Mouse (Mus musculus) inflammation-experienced regulatory T-cells, adult 6 months (primary cell): ENCODE measurements around the gene 2410015M20Rik. TPM values are rescaled to one million over a fixed set of nuclear protein-coding genes. Genes with fewer than 3 reads are reported as not detected.
"Not testable (repeated sequence)": the region's sequence is repeated elsewhere in the genome, so short reads cannot be mapped to it uniquely, and the experiment has no call there.

ENCODE experiments used
- ATAC-seq: one replicate; pipeline ENCODE4 v1.8.0; 2017
- polyA plus RNA-seq, 3 experiments: library from polyadenylated mRNA; unstranded; fragments of 100-300 nt; shearing (Covaris generic); gene quantifications; one replicate each; pipeline ENCODE4 v1.2.1; 2017

2410015M20Rik gene
- polyA plus RNA-seq, 3 experiments from 2014 or later: 203 to 308 (median 286) TPM

GRCm38 (mm10) chr17:56613236-56613844, 3.8 kb upstream of the 2410015M20Rik start, which contains the start of gene Rpl36:
TSS of gene Rpl36 (plus strand) at chr17:56613416.
- ATAC-seq: peak; percentile 72

- not testable (repeated sequence) for ATAC-seq
Observed at GRCm38 (mm10) chr17:56612565-56612939, 3.0 kb upstream of the 2410015M20Rik start.

GRCm38 (mm10) chr17:56611861-56612564, 2.4 kb upstream of the 2410015M20Rik start:
- ATAC-seq: no peak

DNA sequence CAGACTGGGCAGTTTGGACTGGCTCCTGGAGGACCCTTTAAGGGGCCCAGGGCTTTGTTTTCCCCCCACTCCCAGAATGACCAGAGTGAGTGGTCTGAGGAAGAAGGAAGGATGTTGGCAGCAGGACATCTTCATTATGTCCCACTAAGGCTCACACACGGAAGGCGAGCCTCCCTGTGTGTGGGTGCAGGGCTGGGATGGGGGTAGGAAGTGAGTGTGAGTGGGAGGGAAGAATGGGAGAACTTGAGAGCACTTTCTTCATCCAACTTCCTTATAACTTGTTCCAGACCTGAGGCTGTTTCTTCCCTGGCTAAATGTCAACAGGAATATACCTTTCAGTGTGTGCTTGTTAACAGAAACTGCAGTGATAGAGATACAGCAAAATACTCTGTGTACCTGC, 1.8 kb upstream of the 2410015M20Rik start:
- no peak for ATAC-seq

DNA sequence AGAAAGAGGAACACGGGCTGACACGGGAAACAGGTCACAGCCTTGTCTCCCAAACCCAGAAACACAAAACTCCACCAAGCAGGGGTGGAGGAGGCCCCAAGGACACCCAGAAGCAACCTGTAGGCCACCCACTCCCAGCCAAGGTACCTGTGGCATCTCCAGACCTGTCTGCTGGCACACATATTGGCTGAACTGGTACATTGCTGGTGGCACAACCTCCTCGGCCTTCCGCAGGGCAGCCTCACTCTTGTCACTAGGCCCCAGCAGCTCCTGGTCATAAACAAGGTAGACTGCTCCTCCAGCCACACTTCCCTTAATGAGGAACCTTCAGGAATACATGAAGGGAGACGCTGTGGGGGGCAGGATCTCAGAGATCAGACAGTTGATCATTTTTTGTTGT, 872 bp downstream of the 2410015M20Rik start:
- no peak for ATAC-seq

DNA sequence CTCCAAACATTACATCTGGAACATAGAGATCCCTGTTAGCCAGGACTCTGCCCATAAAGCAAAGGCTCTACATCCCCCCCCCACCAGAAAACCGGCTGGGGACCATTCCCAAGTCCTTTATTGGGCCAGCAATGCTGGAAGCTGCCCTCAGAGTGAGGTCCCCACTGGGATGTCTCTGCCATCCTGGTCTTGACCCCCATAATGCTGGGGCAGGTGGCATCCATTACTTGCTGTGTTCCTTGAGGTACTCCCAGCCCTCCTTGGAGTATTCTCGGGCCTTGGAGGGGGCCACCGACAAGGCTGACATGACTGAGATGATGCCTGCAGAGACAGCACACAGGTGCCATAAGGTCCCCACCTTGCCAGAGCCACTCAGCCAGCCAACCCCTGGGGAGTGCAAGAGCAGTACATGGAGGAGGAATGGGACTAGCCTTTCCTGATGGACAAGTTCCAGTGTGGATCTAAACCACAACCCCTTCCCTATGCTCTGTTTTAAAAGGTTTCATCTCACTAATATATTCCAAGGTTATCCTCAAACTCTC, 2.0 kb downstream of the 2410015M20Rik start:
- ATAC-seq: no peak

DNA sequence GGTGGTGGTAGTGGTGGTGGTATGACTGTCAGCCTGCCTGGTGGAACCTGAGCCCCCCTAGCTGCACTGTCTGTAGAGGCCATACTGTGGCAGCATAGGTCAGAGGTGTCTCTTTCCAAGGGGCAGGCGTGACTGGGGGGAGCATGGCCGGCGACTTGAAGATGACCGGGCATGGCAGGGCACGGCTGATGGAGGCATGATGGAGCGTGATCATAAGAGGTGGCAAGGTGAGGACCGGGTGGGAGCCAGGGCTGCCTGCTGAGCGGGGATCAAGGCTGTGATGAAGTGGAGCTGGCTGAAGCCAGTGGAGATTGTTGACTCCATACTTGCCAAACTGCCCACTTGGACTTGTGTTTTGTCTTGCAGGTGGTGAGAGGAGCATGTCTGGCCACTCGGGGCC, 4.1 kb downstream of the 2410015M20Rik start:
- no peak for ATAC-seq

DNA sequence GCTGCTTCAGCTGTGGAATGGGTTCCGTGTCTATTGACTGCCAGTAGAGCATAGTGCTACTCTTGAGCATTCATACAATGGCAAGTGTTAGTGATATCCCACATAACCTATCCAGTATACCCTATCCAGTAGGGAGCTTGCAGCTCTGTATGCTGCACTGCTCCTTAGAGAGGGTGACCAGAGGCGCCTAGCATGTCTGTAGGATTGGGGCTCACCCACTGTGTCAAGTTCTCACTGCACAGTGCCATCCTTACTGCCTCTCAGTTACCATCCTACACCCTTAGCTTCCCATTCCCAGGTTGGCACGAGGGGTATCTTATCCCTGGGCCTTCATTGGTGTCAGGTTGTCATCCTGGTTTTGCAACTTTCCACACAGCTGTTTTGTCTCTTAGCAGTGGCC, 5.1 kb downstream of the 2410015M20Rik start:
- ATAC-seq: no peak

GRCm38 (mm10) chr17:56604070-56604380, 5.5 kb downstream of the 2410015M20Rik start:
- no peak for ATAC-seq

- ATAC-seq: no peak
Observed at GRCm38 (mm10) chr17:56603186-56604069, 6.1 kb downstream of the 2410015M20Rik start.

DNA sequence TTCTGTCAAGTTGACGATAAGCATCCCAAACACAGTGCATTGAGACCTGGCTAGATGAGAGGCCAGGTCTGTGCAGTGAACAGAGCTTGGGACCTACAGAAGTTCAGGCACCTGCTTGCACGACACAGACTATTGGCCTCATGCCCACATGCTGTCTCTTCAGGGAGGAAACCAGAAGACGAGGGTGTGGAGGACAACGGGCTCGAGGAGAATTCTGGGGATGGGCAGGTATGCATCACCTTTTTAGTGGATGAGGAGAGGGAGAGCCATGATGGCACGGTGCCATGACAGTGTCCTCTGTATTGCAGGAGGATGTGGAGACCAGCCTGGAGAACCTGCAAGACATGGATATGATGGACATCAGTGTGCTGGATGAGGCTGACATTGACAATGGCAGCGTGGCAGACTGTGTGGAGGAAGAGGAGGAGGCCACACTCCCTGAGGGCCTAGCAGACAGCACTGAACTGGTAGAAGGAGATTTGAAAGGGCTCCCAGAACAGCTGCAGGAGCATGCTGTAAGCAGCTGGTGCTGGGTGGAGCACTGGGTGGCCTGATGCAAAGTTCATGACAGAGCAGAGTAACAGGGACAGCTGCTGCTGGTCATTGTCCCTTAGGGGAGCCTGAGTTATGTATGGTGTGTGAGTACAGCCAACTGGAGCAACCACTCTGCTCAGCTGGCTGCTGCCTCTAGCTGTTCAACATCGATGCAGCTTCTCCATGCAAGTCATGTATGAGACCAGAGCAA, 15.9 kb downstream of the 2410015M20Rik start:
- no peak for ATAC-seq

GRCm38 (mm10) chr17:56592553-56592952, 17.0 kb downstream of the 2410015M20Rik start:
- no peak for ATAC-seq

DNA sequence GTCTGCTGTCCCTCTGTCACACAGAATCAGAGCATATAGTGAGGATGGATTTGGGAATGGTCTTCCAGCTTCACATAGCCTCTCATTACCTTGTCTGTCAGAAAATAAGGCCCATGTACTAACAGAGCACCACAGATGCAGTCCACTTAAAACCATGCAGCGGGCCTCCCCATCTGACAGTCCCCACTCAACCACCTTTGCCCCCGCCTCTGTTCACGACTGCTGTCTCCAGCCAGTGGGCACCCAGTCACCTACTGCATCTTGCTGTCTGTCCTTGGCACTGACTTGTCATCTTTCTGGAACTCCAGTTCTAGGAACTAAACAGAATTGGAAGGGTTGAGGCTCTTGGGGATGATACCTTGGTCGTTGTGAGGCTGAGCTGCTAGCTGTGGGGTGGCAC, 20.6 kb downstream of the 2410015M20Rik start:
- no peak for ATAC-seq

DNA sequence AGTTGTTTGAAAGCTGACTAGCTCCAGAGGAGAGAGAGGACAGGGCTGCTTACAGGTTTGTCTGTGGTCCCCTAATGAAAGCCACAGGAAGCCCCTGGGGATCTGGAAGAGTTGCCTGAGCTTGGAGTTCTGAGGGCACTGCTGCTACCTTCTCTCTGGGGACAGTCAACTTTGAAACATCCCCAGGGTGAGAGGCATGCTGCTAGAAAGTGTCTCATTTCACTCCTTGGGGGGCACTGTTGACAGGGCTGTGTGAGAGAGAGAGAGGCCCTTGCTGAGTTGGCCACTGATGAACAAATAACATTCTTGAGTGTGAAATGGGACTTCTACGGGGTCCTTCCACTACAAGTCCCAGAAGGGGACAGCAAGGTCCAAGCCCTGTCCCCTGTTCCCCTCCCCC, 21.8 kb downstream of the 2410015M20Rik start:
- no peak for ATAC-seq

DNA sequence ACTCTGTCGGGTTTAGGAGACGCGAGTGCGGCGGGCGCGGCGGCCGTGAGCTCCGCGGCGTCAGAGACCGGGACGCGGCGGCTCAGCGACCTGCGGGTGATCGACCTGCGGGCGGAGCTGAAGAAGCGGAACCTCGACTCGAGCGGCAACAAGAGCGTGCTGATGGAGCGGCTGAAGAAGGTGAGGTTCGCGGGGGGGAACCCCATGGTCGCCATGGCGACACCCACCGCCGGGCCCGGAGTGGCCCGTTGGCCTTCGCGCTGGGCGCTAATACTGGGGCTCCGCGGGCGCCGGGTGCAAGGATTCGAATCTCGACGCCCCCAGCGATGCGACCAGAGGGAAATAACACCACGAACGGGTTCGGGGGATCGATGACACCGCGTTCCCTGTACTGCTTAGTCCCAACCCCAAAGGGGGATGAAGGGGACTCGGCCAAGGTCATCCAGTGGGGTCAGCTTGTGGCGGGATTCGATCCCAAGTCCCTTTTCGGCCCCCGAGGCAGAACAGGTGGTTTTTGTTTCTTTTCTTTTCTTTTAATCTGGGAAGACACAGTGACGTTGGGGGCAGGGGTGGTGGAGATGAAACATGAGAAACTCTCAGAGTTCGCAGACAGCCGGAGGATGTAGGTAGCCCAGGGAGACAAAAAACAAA, 24.3 kb downstream of the 2410015M20Rik start:
- peak; percentile 22 for ATAC-seq

GRCm38 (mm10) chr17:56584257-56585130, 25.1 kb downstream of the 2410015M20Rik start, which contains the start of the genes Safb2 and Safb:
TSS of gene Safb2 (minus strand) at chr17:56584585.
TSS of gene Safb (plus strand) at chr17:56584825.
- peak; percentile 79 for ATAC-seq

- no peak for ATAC-seq
Observed at GRCm38 (mm10) chr17:56583611-56584256, 25.8 kb downstream of the 2410015M20Rik start.

DNA sequence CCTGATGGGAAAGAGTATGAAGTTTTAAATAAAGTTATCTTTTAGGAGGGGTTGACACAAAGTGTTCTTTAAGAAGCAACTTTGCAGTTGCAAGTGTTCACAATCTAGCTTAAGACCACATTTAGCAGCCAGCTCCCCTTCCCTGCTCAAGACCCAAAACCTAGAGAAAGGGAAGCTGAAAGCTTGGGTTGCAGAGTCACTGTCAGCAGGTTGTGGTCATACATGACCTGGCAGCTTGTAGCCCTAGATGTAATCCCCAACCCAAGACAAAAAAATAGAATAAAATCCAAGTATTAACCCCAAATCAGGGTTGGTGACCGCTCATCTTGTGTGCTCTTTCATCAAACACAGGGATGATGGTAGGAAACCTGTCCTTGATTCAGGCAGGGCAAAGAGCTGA, 26.5 kb downstream of the 2410015M20Rik start:
- no peak for ATAC-seq

- ATAC-seq: no peak
Observed at GRCm38 (mm10) chr17:56572939-56573338, 36.6 kb downstream of the 2410015M20Rik start.

- no peak for ATAC-seq
Observed at GRCm38 (mm10) chr17:56572154-56572553, 37.4 kb downstream of the 2410015M20Rik start.
